Mouse (Mus musculus) T-helper 2 cell (primary cell): ENCODE measurements around the gene Nfia.

ENCODE experiments used
- in situ Hi-C: fragments of 300-600 bp; cut with MboI, MseI; formaldehyde crosslinking; loops from one replicate; pipeline ENCODE4 v1.15.1; 2025; ENCODE audit warnings: high pct_unique_total_duplicates

Gene Nfia

GRCm38 (mm10) chr4:98101153-98102096 lies 328.9 kb downstream of the Nfia start:
- in situ Hi-C loops, result no loop called here

DNA sequence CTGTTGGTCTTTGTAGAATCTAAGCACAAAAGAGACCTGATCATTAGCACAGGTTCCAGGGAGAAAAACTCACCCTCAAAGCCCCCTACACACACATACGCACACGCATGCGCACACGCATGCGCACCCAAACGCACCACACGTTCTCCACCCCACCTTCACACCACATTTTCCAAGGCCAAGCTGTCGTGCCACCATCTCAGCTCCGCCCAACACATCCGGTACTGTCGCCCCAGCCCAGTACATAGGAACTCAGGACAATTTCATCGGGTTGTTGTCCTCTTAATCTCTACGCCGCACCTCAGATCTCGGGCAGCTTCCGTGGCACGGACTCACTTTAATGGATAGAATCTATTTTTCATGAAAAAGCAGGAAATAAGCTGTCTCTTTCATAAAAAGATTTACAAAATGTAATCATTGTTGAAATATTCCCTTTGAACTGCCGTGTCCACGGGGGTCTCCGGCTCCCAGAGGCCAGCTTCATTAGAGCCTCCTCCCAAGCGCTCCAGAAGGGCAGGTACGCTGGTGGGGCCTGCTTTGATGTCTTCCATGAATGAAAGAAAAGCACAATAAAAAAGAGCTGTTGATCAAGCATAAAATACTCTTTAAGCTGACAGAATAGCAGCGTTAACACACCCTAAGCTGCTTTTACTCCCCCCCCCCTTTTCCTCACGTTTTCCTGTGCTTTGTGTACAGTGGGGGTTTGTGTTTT lies 330.2 kb downstream of the Nfia start:
- in situ Hi-C loops, result no loop called here

DNA sequence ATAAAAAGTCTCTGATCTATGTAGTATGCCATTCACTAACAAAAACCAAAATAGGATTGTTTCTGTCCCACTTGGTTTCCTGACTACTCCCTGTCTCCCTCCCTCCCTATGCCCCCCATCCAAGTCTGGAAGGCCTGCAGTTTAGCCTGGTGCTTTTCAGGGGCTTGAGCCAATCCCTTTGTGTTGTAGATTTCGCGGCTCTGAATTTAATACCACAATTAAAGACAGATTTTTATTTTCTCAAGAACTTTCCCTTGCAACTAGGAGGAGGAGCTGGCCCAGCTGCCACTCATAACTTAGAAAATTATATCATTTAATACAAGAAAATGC lies 330.8 kb downstream of the Nfia start:
- in situ Hi-C loops, result no loop called here

DNA sequence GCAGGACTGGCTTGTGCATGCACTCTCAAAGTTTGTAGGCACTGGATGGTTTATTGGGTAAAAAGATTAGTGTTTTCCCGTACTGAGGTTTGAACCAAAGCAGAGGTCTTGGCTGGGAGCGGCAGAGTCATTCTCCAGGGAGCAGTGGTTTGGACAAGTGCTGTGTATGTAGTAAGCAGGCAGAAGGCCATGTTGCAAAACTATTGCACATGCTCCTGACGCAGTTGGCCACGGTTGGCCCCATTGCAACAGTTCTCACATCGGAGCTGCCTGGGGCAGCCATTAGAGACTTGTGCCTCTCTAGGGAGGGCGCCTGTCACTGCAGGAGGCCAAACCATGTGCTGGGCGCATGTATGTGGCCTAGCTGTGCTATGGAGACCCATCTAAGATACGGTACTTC lies 331.6 kb downstream of the Nfia start:
- in situ Hi-C loops, result no loop called here

DNA sequence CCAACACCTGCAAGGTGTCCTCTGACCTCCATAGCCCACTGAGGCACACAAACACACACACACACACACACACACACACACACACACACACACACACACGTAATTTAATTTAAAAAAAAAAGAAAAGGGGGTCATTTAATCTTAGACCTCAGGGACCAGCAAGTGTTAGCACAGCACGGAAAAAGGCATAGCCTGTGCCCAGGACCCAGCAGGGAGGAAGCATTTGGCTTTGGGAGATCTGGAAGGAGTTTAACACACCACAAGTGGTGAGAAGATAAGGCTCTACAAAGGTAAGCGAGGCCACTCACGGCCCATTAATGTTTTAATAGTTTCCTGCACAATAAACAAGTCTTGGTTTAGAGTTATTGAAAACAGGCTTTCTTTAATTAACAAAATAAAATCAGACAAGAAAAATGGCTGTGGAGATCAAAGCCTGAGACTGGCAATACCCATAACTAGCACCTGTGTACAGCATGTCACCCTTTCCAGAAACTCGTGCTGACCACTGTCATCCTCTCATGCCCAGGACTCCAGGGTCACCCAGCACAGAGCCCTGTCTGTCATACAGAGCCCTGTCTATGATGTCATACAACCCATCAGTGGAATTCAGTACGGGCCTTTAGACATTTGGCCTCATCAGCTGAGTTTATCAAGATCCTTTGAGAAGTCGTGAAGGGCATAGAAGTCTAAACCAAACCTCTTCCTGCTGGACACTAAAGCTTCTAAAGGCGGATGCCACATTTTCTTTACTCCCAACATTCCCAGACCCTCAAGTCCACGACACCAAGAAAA lies 332.6 kb downstream of the Nfia start:
- in situ Hi-C loops, result no loop called here

DNA sequence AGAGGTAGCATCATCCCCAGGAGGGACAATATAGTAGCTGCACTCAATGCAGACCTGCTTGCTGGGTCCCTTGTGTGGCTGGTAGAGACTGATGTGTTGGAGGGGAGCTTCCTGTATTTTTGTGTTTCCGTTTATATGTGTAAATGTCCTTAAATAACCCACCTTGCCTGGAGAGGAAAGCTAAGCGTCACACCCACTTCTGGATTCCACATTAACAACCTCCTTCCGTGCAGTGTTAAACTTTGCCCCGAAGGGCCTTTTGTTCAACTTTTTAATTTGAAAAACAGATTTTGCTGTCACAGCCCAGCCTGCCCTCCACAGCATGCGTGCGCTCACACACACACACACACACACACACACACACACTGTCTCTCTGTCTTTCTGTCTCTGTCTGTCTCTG lies 333.4 kb downstream of the Nfia start:
- in situ Hi-C loops, result no loop called here

DNA sequence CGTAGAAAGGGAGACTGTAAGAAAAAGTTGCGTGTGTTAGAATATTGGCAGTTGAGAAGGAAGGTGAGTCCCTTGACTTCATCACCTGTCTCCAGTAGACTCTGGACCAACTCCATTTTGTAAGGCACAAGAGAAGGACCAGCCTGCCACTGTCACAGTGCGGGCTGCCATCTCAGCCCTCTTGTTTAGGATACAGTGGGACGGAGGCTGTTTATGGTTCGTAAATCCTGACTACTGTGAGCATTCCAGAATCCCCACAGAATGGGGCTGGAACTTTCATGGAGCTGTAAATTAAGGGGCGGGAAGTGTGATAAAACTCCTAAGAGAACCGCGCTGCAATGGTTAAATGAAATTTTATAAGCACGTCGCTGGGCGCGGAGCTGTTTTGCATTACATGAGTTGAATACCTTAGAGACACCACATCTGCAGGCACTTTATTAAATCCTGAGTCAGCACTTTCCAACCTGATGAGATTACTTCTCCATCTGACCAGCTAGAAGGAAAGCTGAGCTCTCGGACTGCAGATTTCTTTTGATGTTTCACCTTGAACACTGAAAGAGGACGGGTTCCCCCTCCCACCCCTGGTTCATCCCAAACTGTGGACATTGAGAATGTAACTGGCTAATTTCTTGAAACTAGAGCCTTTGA lies 334.0 kb downstream of the Nfia start:
- in situ Hi-C loops, result no loop called here

GRCm38 (mm10) chr4:98107093-98107453 lies 334.5 kb downstream of the Nfia start:
- in situ Hi-C loops, result no loop called here

DNA sequence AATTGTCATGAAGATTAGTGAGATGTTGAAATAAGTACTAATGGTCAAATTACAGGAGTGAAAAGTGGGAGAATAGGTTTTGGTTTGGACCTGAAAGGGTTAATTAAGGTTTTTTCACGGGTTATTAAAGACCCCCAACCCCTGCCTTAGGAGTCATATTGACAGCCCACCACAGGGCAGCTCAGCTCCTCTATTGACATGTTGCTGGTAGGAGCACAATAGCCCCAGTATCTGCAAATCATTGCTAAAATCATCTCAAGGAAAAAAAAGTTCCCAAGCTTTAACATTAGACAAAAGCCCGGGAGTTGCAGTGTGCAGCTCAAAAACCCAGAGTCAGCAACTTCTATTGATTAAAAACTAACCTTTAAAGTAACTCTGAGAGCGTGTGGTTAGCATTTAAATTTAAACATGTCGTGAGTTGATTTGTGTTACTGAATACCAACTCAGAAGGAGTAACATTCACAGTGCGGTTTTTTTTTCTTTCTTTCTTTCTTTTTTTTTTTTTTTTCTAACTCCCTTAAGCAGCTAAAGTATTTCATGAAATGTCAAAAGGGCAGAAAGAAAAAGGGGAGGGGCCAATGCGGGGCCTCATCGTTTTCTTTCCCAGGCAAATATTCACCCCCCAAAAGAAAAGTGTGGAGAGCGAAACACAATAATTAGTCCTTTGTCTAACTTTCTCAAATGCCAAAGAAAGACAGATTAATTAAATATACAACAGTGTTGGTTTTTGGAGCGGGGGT lies 335.6 kb downstream of the Nfia start:
- in situ Hi-C loops, result no loop called here

- in situ Hi-C loops, result no loop called here
These were observed 336.1 kb downstream of the Nfia start for GRCm38 (mm10) chr4:98108676-98109016.

GRCm38 (mm10) chr4:98109064-98109463 lies 336.5 kb downstream of the Nfia start:
- in situ Hi-C loops, result no loop called here

DNA sequence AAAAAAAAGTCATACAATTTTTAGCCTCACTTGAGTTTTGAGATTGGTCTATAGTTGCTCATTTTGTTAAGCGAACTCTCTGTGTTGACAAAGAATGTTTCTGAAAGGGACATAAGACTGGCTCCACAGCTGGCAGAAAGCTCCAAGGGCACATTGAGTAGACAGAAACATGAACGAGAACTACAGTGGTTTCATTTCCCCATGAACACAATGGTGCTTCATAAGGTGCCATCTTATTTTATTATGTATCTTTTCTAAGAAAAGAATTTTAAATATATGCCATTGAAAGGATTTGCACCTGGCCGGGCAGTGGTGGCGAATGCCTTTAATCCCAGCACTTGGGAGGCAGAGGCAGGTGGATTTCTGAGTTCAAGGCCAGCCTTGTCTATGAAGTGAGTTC lies 337.4 kb downstream of the Nfia start:
- in situ Hi-C loops, result no loop called here

DNA sequence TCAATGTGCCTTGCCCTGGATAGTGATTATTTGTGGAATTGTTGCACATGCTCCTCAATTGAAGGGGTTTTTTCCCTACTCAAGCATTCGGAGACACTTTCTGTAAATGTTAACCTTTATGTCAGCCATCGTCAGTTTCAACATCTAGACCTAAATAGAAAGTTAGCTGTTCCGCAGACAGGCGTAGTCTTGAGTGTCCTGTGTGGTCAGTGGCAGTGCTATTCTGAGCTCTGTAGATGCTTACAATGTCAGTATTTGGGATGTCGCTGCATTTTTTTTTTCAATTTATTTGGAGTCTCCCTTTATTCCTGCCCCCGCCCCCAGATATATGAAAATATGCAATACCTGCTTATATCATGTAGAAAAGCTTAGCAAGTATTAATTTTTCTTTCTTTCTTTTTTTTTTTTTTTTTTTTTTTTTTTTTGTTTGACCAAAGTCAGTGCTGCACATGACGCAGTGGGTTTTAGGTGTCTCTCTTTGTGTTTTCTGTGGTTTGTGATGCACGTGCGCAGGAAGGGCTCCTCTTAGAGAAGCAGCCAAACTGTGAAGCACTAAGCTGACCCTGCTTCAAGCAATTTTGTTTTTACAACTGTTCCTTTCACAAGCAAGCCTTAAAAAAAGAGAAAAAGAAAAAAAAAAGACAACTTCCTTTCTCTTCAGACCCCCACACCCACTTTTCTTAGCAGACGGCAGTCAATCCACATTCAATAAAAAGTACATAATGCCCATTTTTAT lies 340.9 kb downstream of the Nfia start:
- in situ Hi-C loops, result no loop called here

- in situ Hi-C loops, result no loop called here
These were observed 342.4 kb downstream of the Nfia start for GRCm38 (mm10) chr4:98114966-98115365.

- in situ Hi-C loops, result no loop called here
These were observed 342.9 kb downstream of the Nfia start for GRCm38 (mm10) chr4:98115401-98115800.

DNA sequence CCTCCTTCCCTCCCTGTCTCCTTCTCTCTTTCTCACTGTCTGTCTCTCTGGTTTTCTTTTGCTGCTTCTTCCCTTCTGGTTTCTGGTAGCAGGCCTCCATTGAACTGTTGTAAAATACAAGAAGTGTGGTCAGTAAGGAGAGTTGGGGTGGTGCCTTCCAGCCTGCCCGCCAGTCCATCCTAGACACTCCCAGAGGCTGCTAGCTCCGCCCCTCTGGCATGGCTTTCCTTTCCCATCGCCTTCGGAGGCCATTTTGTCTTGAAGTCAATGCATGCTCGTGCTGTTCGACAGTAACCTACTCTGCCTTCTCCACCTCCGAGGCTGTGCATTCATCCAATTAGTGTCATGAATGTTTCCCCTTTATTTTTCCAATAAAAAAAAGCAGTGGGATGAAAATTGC lies 343.5 kb downstream of the Nfia start:
- in situ Hi-C loops, result no loop called here

DNA sequence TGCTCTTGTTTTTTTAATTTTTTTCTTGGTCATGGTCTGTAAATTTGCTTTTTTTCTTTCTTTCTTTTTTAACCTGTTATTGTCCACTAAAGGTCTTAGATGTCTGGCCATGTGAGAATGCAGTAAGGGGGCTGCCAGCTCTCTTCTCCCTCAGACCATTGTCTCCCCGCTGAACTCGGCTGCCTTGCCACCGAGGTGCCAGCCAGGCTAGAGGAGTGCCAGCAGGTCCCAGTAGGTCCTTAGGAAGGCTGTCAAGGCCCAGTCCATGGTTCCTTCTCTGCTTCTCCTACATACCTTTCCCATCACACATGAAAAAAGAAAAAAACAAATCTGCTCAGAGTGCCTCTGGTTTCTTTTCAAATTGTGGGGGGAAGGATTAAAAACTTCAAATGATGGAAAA lies 345.6 kb downstream of the Nfia start:
- in situ Hi-C loops, result no loop called here

- in situ Hi-C loops, result no loop called here
These were observed 346.5 kb downstream of the Nfia start for GRCm38 (mm10) chr4:98118761-98119675.

DNA sequence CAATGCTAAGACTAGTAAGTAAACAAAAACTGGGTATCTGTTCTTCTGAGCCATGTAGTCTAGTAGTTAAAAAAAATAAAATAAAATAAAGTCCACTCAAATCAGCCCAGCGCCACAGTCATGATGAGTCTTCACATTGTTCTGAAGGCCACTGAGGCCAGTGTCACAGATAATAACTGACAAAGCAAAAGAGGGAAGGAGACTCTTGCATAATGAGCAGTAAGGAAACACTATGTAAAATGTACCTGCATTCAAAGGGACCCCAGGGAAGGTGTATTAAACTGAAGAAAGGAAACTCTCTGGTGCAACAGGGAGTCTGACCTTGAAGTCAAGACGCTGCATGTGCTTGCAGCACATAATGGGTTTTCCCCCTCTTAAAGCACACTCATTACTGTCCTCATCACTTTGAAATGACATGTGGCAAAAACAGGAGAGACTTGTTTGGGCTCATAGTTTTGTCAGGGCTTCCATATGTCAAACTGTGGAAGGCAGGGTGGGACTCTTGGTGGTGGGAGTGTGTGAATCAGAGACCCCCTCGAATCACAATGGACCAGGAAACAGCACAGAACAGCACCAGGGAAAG lies 347.5 kb downstream of the Nfia start:
- in situ Hi-C loops, result loop anchor here (10.0 kb wide), 1 partner anchor 365 kb away; no protein-coding TSS in a partner anchor
